Mouse (Mus musculus) myocyte (in vitro differentiated cells): ENCODE results near the gene Vmn1r7.

Source experiments
- MAX ChIP-seq: IDR thresholded peaks from one replicate; pipeline ENCODE4 v1.6.1; 2011; ENCODE audit warnings: low read depth, mild to moderate bottlenecking, control low read depth
- POLR2A ChIP-seq: IDR thresholded peaks from one replicate; pipeline ENCODE4 v1.6.1; 2011; ENCODE audit warnings: low read depth, mild to moderate bottlenecking, control low read depth, moderate library complexity; ENCODE audit not compliant: insufficient read length
- POLR2AphosphoS2 ChIP-seq: IDR thresholded peaks from one replicate; pipeline ENCODE4 v1.6.1; 2011; ENCODE audit warnings: low read depth, control low read depth; ENCODE audit not compliant: insufficient read length
- TCF12 ChIP-seq: IDR thresholded peaks from one replicate; pipeline ENCODE4 v1.6.1; 2011; ENCODE audit warnings: mild to moderate bottlenecking, control low read depth; ENCODE audit not compliant: poor library complexity, insufficient read depth, severe bottlenecking

DNA sequence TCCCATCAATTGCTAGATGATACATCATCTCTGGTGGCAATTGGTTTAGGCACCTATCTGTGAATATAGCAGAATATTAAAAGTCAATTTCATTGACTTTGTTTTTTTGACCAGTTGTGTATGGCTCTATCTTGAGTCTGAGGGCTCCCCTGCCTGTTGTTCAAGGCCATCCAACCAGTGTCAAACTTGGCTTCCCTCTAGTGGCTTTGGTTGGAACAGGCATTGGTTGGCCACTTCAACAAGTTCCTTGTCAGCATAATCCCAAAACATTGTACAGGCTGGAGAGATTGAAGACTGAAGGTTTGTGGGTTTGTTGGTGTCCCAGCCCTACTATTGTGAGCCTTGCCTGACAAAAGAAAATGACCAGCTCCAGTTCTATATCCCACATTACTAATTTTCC lies 38.6 kb upstream of the Vmn1r7 start:
- TF ChIP-seq POLR2AphosphoS2: no peak
- TF ChIP-seq POLR2A: no peak
- TF ChIP-seq TCF12: no peak
- no peak for TF ChIP-seq MAX
